In the genomic region with DNA sequence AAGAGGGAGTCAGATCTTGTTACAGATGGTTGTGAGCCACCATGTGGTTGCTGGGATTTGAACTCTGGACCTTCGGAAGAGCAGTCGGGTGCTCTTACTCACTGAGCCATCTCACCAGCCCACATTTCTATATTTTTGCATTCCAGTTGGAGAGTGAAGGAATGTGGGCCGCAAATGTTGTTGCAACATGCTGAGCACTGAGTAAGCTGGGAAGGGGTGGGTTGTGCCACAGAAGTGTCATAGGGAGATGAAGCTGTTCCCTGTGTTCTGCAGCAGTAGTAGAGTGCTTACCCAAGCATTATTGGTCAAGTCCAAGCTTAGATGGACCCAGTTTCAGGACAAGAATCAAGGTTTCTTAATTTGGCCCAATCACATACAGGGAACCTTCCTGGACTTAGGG, we compare ENCODE assay signal across 15 mouse cellular contexts.
"Had no signal": no experiment of that assay in that cellular context is flagged by ENCODE, and none has a peak within 500 bp of the region (broad histone marks: within the 10 kb centered on the region; RNA-seq: fewer than 3 reads in every experiment).

No protein-coding gene starts in this region.

- DNase-seq: gastrocnemius, adult 2 months; gastrocnemius, postnatal 10 days; gastrocnemius, postnatal 25 days; heart, adult 18-20 months; heart, postnatal 10 days; heart, postnatal 4 days; kidney, adult 18-20 months; kidney, adult 8-10 months; kidney, postnatal 10 days; kidney, postnatal 25 days; liver had no signal

- ATAC-seq: hindbrain, embryonic 16.5 days; inflammation-experienced regulatory T-cells, adult 6 months; intestine, embryonic 15.5 days; intestine, postnatal 0 days had no signal
